Mouse (Mus musculus) C2C12 (cell line): ENCODE data around the gene Tiam1. TPM values are rescaled to one million over a fixed set of nuclear protein-coding genes. Genes with fewer than 3 reads are reported as not detected.
A peak's percentile ranks its signal among the peaks of the same experiment; 100 is the strongest.

Source experiments
- H3K27me3 ChIP-seq: one replicate; pipeline ENCODE4 v1.6.1; 2011; ENCODE audit not compliant: control insufficient read depth, insufficient read depth, insufficient read length
- H3K36me3 ChIP-seq: one replicate; pipeline ENCODE4 v1.6.1; 2011; ENCODE audit not compliant: control insufficient read depth, insufficient read depth
- H3K4me3 ChIP-seq: one replicate; pipeline ENCODE4 v1.5.1; 2011; ENCODE audit warnings: mild to moderate bottlenecking, control low read depth; ENCODE audit not compliant: poor library complexity, insufficient read depth, severe bottlenecking
- H3K79me2 ChIP-seq: one replicate; pipeline ENCODE4 v1.6.1; 2011; ENCODE audit not compliant: control insufficient read depth, insufficient read depth
- H3K79me3 ChIP-seq: one replicate; pipeline ENCODE4 v1.6.1; 2011; ENCODE audit warnings: low read depth, control low read depth
- H3ac ChIP-seq: one replicate; pipeline ENCODE3; 2011; ENCODE audit warnings: low read depth; ENCODE audit not compliant: control insufficient read depth, insufficient read length
- CEBPB ChIP-seq: IDR thresholded peaks from one replicate; pipeline ENCODE4 v1.6.1; 2011; ENCODE audit warnings: low read depth, mild to moderate bottlenecking, control low read depth, moderate library complexity
- CTCF ChIP-seq: IDR thresholded peaks from one replicate; pipeline ENCODE4 v1.5.1; 2011; ENCODE audit not compliant: control insufficient read depth, insufficient read depth, insufficient read length
- FOSL1 ChIP-seq: IDR thresholded peaks from one replicate; pipeline ENCODE4 v1.8.0; 2011; ENCODE audit warnings: mild to moderate bottlenecking, low read length; ENCODE audit not compliant: poor library complexity, insufficient read depth, severe bottlenecking
- MAX ChIP-seq: IDR thresholded peaks from one replicate; pipeline ENCODE4 v1.6.1; 2011; ENCODE audit warnings: mild to moderate bottlenecking, control low read depth
- MYOD1 ChIP-seq: IDR thresholded peaks from one replicate; pipeline ENCODE4 v1.6.1; 2011; ENCODE audit warnings: low read depth; ENCODE audit not compliant: control insufficient read depth, insufficient read length
- MYOG ChIP-seq: IDR thresholded peaks from one replicate; pipeline ENCODE4 v1.6.1; 2011; ENCODE audit not compliant: control insufficient read depth, insufficient read length; ENCODE audit errors: extremely low read depth
- USF1 ChIP-seq: IDR thresholded peaks from one replicate; pipeline ENCODE4 v1.6.1; 2011; ENCODE audit warnings: low read depth, mild to moderate bottlenecking, control low read depth, moderate library complexity
- polyA plus RNA-seq: library from polyadenylated mRNA; unstranded; fragments of >200 nt; fragmentation: generic; extraction: Trizol; gene quantifications from one replicate; pipeline ENCODE4 v1.2.1, GENCODE M21; 2012; ENCODE audit warnings: missing spikeins

Tiam1 gene
- polyA plus RNA-seq, 1 experiment: 6.9 TPM

- TF ChIP-seq MAX: no peak
- no peak for TF ChIP-seq MYOG
- TF ChIP-seq CTCF: no peak
- no peak for TF ChIP-seq FOSL1
- no peak for TF ChIP-seq USF1
- TF ChIP-seq CEBPB: no peak
- no peak for TF ChIP-seq MYOD1
Observed at GRCm38 (mm10) chr16:89975441-89975840, 168.1 kb downstream of the Tiam1 start.

GRCm38 (mm10) chr16:89973814-89974712 is 169.5 kb downstream of the Tiam1 start:
- H3K4me3 ChIP-seq: no peak overlapping the region
- no peak for TF ChIP-seq CEBPB
- peak; percentile 79 for TF ChIP-seq MYOD1

More at GRCm38 (mm10) chr16:89975441-89975840, 168.1 kb downstream of the Tiam1 start:
- no peak overlapping the region for H3K4me3 ChIP-seq
- H3ac ChIP-seq: no peak overlapping the region
- no peaks in the 10 kb centered on the region for H3K79me3 ChIP-seq
- H3K27me3 ChIP-seq: no peaks in the 10 kb centered on the region
- no peaks in the 10 kb centered on the region for H3K79me2 ChIP-seq
- no peaks in the 10 kb centered on the region for H3K36me3 ChIP-seq

GRCm38 (mm10) chr16:89972854-89973487 is 170.6 kb downstream of the Tiam1 start:
- Histone ChIP-seq H3K27me3 (no peaks in the 10 kb centered on the region), H3K79me2 (no peaks in the 10 kb centered on the region), H3K79me3 (no peaks in the 10 kb centered on the region), H3K4me3 (no peak overlapping the region), H3ac (no peak overlapping the region), H3K36me3 (no peaks in the 10 kb centered on the region)
- peak; percentile 52 for TF ChIP-seq CEBPB
- no peak for TF ChIP-seq MAX
- no peak for TF ChIP-seq CTCF
- TF ChIP-seq USF1: peak; percentile 82
- no peak for TF ChIP-seq MYOG
- no peak for TF ChIP-seq FOSL1
- TF ChIP-seq MYOD1: peak; percentile 62

More at GRCm38 (mm10) chr16:89973814-89974712, 169.5 kb downstream of the Tiam1 start:
- H3K27me3 ChIP-seq: no peaks in the 10 kb centered on the region
- no peaks in the 10 kb centered on the region for H3K36me3 ChIP-seq
- H3ac ChIP-seq: no peak overlapping the region
- no peaks in the 10 kb centered on the region for H3K79me3 ChIP-seq
- H3K79me2 ChIP-seq: no peaks in the 10 kb centered on the region

GRCm38 (mm10) chr16:89972018-89972417 is 171.6 kb downstream of the Tiam1 start:
- Histone ChIP-seq H3K4me3 (no peak overlapping the region), H3K79me3 (no peaks in the 10 kb centered on the region), H3ac (no peak overlapping the region), H3K27me3 (no peaks in the 10 kb centered on the region), H3K36me3 (no peaks in the 10 kb centered on the region), H3K79me2 (no peaks in the 10 kb centered on the region)
- TF ChIP-seq MYOD1 (no peak), MYOG (no peak), USF1 (no peak), MAX (no peak), CEBPB (no peak), FOSL1 (no peak)

- Histone ChIP-seq H3K4me3 (no peak overlapping the region), H3K27me3 (no peaks in the 10 kb centered on the region), H3K79me2 (no peaks in the 10 kb centered on the region), H3ac (no peak overlapping the region), H3K36me3 (no peaks in the 10 kb centered on the region), H3K79me3 (no peaks in the 10 kb centered on the region)
- no peak for TF ChIP-seq MYOG
- no peak for TF ChIP-seq CEBPB
- no peak for TF ChIP-seq MYOD1
- no peak for TF ChIP-seq USF1
- no peak for TF ChIP-seq FOSL1
- no peak for TF ChIP-seq CTCF
- TF ChIP-seq MAX: no peak
Observed at GRCm38 (mm10) chr16:89968058-89968457, 175.5 kb downstream of the Tiam1 start.
